21 mouse cellular contexts compared by ENCODE assay signal in the genomic region with DNA sequence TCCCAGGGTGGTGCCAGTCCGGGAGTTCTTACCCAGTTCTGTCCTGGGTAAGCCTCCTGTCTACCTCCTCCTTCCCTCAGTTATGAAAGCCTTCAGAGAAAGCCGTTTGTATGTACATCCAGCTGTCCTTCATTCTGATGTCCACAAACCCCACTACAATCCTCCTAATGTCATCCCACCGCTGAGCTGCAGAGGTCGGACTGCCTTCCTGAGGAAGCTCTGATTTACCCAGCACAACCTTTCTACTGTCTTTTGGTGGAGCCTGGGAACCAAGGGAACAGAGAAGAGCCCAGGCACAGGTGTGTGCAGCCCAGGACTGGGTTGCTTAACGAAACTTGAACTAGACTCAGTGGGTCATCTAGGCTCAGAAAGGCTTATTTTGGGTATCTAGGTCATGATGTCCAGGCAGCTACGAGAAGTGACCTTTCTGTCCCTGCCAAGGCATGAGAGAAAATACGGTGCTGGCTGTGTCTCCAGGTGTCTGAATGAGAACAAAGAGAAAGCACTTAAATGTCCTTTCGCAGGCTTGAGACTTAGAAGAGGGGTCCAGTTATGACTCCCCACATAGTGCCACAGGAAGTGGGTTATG.
A peak's percentile ranks its signal among the peaks of the same experiment; 100 is the strongest.
DNase-seq lines count a peak whose midpoint lies in the region; TF ChIP-seq lines count a peak whose summit lies in the region.
"Had no signal": no experiment of that assay in that cellular context is flagged by ENCODE, and none has a peak within 500 bp of the region (broad histone marks: within the 10 kb centered on the region; RNA-seq: fewer than 3 reads in every experiment).

No protein-coding gene starts in this region.

- peaks cover 2% of the 10 kb centered on the region; the same call in 1 of the 2 replicates for H3K4me1 ChIP-seq in testis, adult 2 months (ENCODE audit: control insufficient read depth, insufficient read depth, low read length)
- H3K4me1 ChIP-seq: limb, embryonic 15.5 days had no signal

- TF ChIP-seq CTCF in gastrocnemius, adult 2 months (IDR thresholded peaks at IDR 0.05), result no peak
- TF ChIP-seq CTCF in testis, adult 2 months (IDR thresholded peaks at IDR 0.05; ENCODE audit: control insufficient read depth, insufficient read depth, insufficient replicate concordance, low read depth, low read length), result no peak

- H3K4me3 ChIP-seq in gastrocnemius, adult 2 months, result no peak overlapping the region
- no peak overlapping the region for H3K4me3 ChIP-seq in testis, adult 2 months (ENCODE audit: control insufficient read depth, low read depth, low read length)
- H3K4me3 ChIP-seq: embryonic facial prominence, embryonic 12.5 days; erythroblast, embryonic 14.5 days; hindbrain, embryonic 13.5 days; limb, embryonic 15.5 days; neural tube, embryonic 13.5 days had no signal

- no peaks in the 10 kb centered on the region for H3K27me3 ChIP-seq in testis, adult 2 months (ENCODE audit: control insufficient read depth, insufficient read depth, low read length)
- H3K27me3 ChIP-seq: embryonic facial prominence, embryonic 12.5 days; limb, embryonic 15.5 days; neural tube, embryonic 13.5 days had no signal

- H3K27ac ChIP-seq in gastrocnemius, adult 2 months, result peak overlapping the region; percentile 49
- H3K27ac ChIP-seq in testis, adult 2 months (ENCODE audit: control insufficient read depth, insufficient read depth, low read depth, low read length), result peak overlapping the region; percentile 56
- H3K27ac ChIP-seq: hindbrain, embryonic 13.5 days; limb, embryonic 15.5 days; neural tube, embryonic 13.5 days had no signal

- TF ChIP-seq POLR2A in testis, adult 2 months (IDR thresholded peaks at IDR 0.05; ENCODE audit: control insufficient read depth, low read depth, low read length), result no peak

- H3K36me3 ChIP-seq in testis, adult 2 months (ENCODE audit: control insufficient read depth, insufficient read depth, low read length), result no peaks in the 10 kb centered on the region
- H3K36me3 ChIP-seq: embryonic facial prominence, embryonic 12.5 days; hindbrain, embryonic 13.5 days; limb, embryonic 15.5 days; neural tube, embryonic 13.5 days had no signal

- intact Hi-C loops in gastrocnemius, adult 2 months (cut with DNase I), result no loop called here

- no peak for DNase-seq in gastrocnemius, adult 2 months
- DNase-seq in gastrocnemius, postnatal 25 days, result no peak
- no peak for DNase-seq in testis, postnatal 14 days (ENCODE audit: low spot score)
- peak; percentile 77 for DNase-seq in cerebellum, adult 9-11 months
- no peak for DNase-seq in layer of hippocampus, postnatal 14 days (ENCODE audit: low spot score in 2 of 2)
- no peak for DNase-seq in ovary, postnatal 14 days (ENCODE audit: low spot score)
- DNase-seq: adrenal gland, adult 2 months; forebrain, postnatal 0 days; kidney, adult 2 months; kidney, postnatal 14 days; liver, postnatal 0 days; midbrain, embryonic 14.5 days; right cerebral cortex, postnatal 14 days; spleen, adult 18-20 months; thymus, adult 18-20 months had no signal
